ENCODE assay signal across 15 mouse cellular contexts in genomic region chr7:24533031-24533571, GRCm38 (mm10). TPM values are rescaled to one million over a fixed set of nuclear protein-coding genes. Genes with fewer than 3 reads are reported as not detected.
DNase-seq lines count a peak whose midpoint lies in the region; ATAC-seq lines count a peak whose summit lies in the region.
"Had no signal": no experiment of that assay in that cellular context is flagged by ENCODE, and none has a peak within 500 bp of the region (broad histone marks: within the 10 kb centered on the region; RNA-seq: fewer than 3 reads in every experiment).

No protein-coding gene starts in this region.

- ATAC-seq in forebrain, embryonic 12.5 days (ENCODE audit: low FRiP score): no peak
- ATAC-seq in forebrain, embryonic 11.5 days (replicated peaks; ENCODE audit: low FRiP score): no peak
- ATAC-seq in limb, embryonic 11.5 days (ENCODE audit: insufficient number of reproducible peaks, low FRiP score, low TSS enrichment, low read depth): no peak
- ATAC-seq: activated CD4-positive, CD25-positive, alpha-beta regulatory T cell, adult 4 months; intestine, embryonic 15.5 days had no signal

- H3K27me3 ChIP-seq in forebrain, embryonic 12.5 days: peaks cover 23% of the 10 kb centered on the region
- H3K27me3 ChIP-seq in forebrain, embryonic 11.5 days (ENCODE audit: control insufficient read depth, insufficient read depth, low read length): peaks cover 16% of the 10 kb centered on the region
- peaks cover 13% of the 10 kb centered on the region for H3K27me3 ChIP-seq in limb, embryonic 11.5 days (ENCODE audit: control insufficient read depth, insufficient read depth, low read length)
- H3K27me3 ChIP-seq: intestine, embryonic 15.5 days; liver, embryonic 15.5 days had no signal

- peak overlapping the region; percentile 36; the same call in 1 of the 2 replicates for H3K4me2 ChIP-seq in forebrain, embryonic 12.5 days
- H3K4me2 ChIP-seq in forebrain, embryonic 11.5 days (ENCODE audit: low read depth, low read length, severe bottlenecking): no peak overlapping the region
- no peak overlapping the region; the same call in 1 of the 2 replicates for H3K4me2 ChIP-seq in limb, embryonic 11.5 days (ENCODE audit: low read depth, severe bottlenecking)
- H3K4me2 ChIP-seq: intestine, embryonic 15.5 days; liver, embryonic 15.5 days had no signal

- 55% methylated on average over 28 of the region's 28 CpGs for WGBS in forebrain, embryonic 12.5 days
- WGBS in forebrain, embryonic 11.5 days: 54% methylated on average over 28 of the region's 28 CpGs
- 57% methylated on average over 28 of the region's 28 CpGs for WGBS in limb, embryonic 11.5 days

- no peaks in the 10 kb centered on the region for H3K9me3 ChIP-seq in forebrain, embryonic 12.5 days
- H3K9me3 ChIP-seq in forebrain, embryonic 11.5 days (ENCODE audit: control insufficient read depth, low read length): no peaks in the 10 kb centered on the region
- no peaks in the 10 kb centered on the region; the same call in 1 of the 2 replicates for H3K9me3 ChIP-seq in limb, embryonic 11.5 days (ENCODE audit: control insufficient read depth, low read length)
- H3K9me3 ChIP-seq: intestine, embryonic 15.5 days; liver, embryonic 15.5 days had no signal

- H3K4me3 ChIP-seq in forebrain, embryonic 12.5 days (replicated peaks): no peak overlapping the region
- no peak overlapping the region for H3K4me3 ChIP-seq in forebrain, embryonic 11.5 days (ENCODE audit: low read depth, low read length)
- H3K4me3 ChIP-seq in limb, embryonic 11.5 days (ENCODE audit: low read depth, low read length): no peak overlapping the region
- H3K4me3 ChIP-seq: intestine, embryonic 15.5 days; liver, embryonic 15.5 days had no signal

- peaks cover 35% of the 10 kb centered on the region for H3K36me3 ChIP-seq in forebrain, embryonic 12.5 days (replicated peaks)
- no peaks in the 10 kb centered on the region for H3K36me3 ChIP-seq in forebrain, embryonic 11.5 days (ENCODE audit: control insufficient read depth, insufficient read depth, low read length)
- H3K36me3 ChIP-seq in limb, embryonic 11.5 days (ENCODE audit: control insufficient read depth, insufficient read depth, low read length): peaks cover 7% of the 10 kb centered on the region

- no peak overlapping the region for H3K27ac ChIP-seq in forebrain, embryonic 12.5 days
- no peak overlapping the region for H3K27ac ChIP-seq in forebrain, embryonic 11.5 days (ENCODE audit: low read depth, low read length)
- H3K27ac ChIP-seq in limb, embryonic 11.5 days (replicated peaks; ENCODE audit: low read depth, low read length): no peak overlapping the region
- H3K27ac ChIP-seq: intestine, embryonic 15.5 days; liver, embryonic 15.5 days had no signal

- no peak for DNase-seq in forebrain, embryonic 11.5 days (ENCODE audit: low spot score)
- DNase-seq in right cerebral cortex, postnatal 10 days (ENCODE audit: low spot score in 2 of 2): peak; percentile 29 to 46
- DNase-seq in right cerebral cortex, postnatal 4 days: no peak
- DNase-seq in limb, embryonic 11.5 days (ENCODE audit: low spot score): peak; percentile 28
- no peak for DNase-seq in spleen, postnatal 14 days (ENCODE audit: low spot score in 2 of 2)
- no peak for DNase-seq in spleen, postnatal 10 days (ENCODE audit: low spot score in 2 of 2)
- no peak for DNase-seq in kidney, postnatal 14 days
- DNase-seq: heart, adult 18-20 months; heart, postnatal 10 days; kidney, postnatal 36 days; thymus, postnatal 14 days had no signal

- peak overlapping the region; percentile 17; the same call in 1 of the 2 replicates for H3K9ac ChIP-seq in forebrain, embryonic 12.5 days
- no peak overlapping the region for H3K9ac ChIP-seq in forebrain, embryonic 11.5 days (ENCODE audit: low read length)
- H3K9ac ChIP-seq in limb, embryonic 11.5 days (ENCODE audit: low read length): no peak overlapping the region
- H3K9ac ChIP-seq: intestine, embryonic 15.5 days; liver, embryonic 15.5 days had no signal

- H3K4me1 ChIP-seq in forebrain, embryonic 12.5 days: peaks cover 42% of the 10 kb centered on the region
- H3K4me1 ChIP-seq in forebrain, embryonic 11.5 days (replicated peaks; ENCODE audit: control insufficient read depth, insufficient read depth, low read length): peaks cover 13% of the 10 kb centered on the region
- peaks cover 16% of the 10 kb centered on the region for H3K4me1 ChIP-seq in limb, embryonic 11.5 days (ENCODE audit: control insufficient read depth, insufficient read depth, low read length)

RNA-seq across cellular contexts. Expression of gene Irgq, which starts 2.6 kb away (rescaled TPM):
- 24.7 and 25.2 TPM in 2 replicates for polyA plus RNA-seq in forebrain, embryonic 12.5 days (2016; fragmentation: Nextera tagmentation; extraction: Ambion mirVana)
- 16.1 and 16.4 TPM in 2 replicates for polyA plus RNA-seq in forebrain, embryonic 11.5 days (2014; fragmentation: Nextera tagmentation; extraction: Ambion mirVana)
- 7.5 and 8.1 TPM in 2 replicates for polyA plus RNA-seq in limb, embryonic 11.5 days (2014; fragmentation: Nextera tagmentation; extraction: Ambion mirVana)

RNA-seq across cellular contexts. Expression of gene Pinlyp, which starts 12.8 kb away (rescaled TPM):
- not detected in 2 replicates for polyA plus RNA-seq in forebrain, embryonic 12.5 days (2016; fragmentation: Nextera tagmentation; extraction: Ambion mirVana)
- not detected in 2 replicates for polyA plus RNA-seq in forebrain, embryonic 11.5 days (2014; fragmentation: Nextera tagmentation; extraction: Ambion mirVana)
- polyA plus RNA-seq in limb, embryonic 11.5 days (2014; fragmentation: Nextera tagmentation; extraction: Ambion mirVana): 0.19 TPM in 1 of 2 replicates, not detected in the other
- polyA plus RNA-seq: activated CD4-positive, CD25-positive, alpha-beta regulatory T cell, adult 4 months; intestine, embryonic 15.5 days; liver, embryonic 15.5 days had no signal

RNA-seq across cellular contexts. Expression of gene Xrcc1, which starts 13.0 kb away (rescaled TPM):
- polyA plus RNA-seq in forebrain, embryonic 12.5 days (2016; fragmentation: Nextera tagmentation; extraction: Ambion mirVana): 105 and 107 TPM in 2 replicates
- 140 and 150 TPM in 2 replicates for polyA plus RNA-seq in forebrain, embryonic 11.5 days (2014; fragmentation: Nextera tagmentation; extraction: Ambion mirVana)
- 141 and 148 TPM in 2 replicates for polyA plus RNA-seq in limb, embryonic 11.5 days (2014; fragmentation: Nextera tagmentation; extraction: Ambion mirVana)

RNA-seq across cellular contexts. Expression of gene AC161166.1, which starts 20.8 kb away (rescaled TPM):
- 1.6 and 1.7 TPM in 2 replicates for polyA plus RNA-seq in forebrain, embryonic 12.5 days (2016; fragmentation: Nextera tagmentation; extraction: Ambion mirVana)
- 0.96 and 1.3 TPM in 2 replicates for polyA plus RNA-seq in forebrain, embryonic 11.5 days (2014; fragmentation: Nextera tagmentation; extraction: Ambion mirVana)
- polyA plus RNA-seq in limb, embryonic 11.5 days (2014; fragmentation: Nextera tagmentation; extraction: Ambion mirVana): 0.48 and 0.52 TPM in 2 replicates
- polyA plus RNA-seq: liver, embryonic 15.5 days had no signal

RNA-seq across cellular contexts. Expression of gene Zfp428, which starts 26.3 kb away (rescaled TPM):
- 170 and 182 TPM in 2 replicates for polyA plus RNA-seq in forebrain, embryonic 12.5 days (2016; fragmentation: Nextera tagmentation; extraction: Ambion mirVana)
- 109 and 114 TPM in 2 replicates for polyA plus RNA-seq in forebrain, embryonic 11.5 days (2014; fragmentation: Nextera tagmentation; extraction: Ambion mirVana)
- polyA plus RNA-seq in limb, embryonic 11.5 days (2014; fragmentation: Nextera tagmentation; extraction: Ambion mirVana): 65.6 and 75.7 TPM in 2 replicates
- polyA plus RNA-seq: activated CD4-positive, CD25-positive, alpha-beta regulatory T cell, adult 4 months had no signal

Comparison
In these comparisons a context has a peak if more than half of its experiments do, and no peak if none do; other contexts are left out.
1. DNase-seq: peak in right cerebral cortex, postnatal 10 days (2 of 2) and limb, embryonic 11.5 days (single experiment); none in forebrain, embryonic 11.5 days (single experiment), right cerebral cortex, postnatal 4 days (single experiment), spleen, postnatal 14 days (0 of 2), spleen, postnatal 10 days (0 of 2) and kidney, postnatal 14 days (single experiment).